Mouse (Mus musculus): ENCODE results near the gene Gm21776. TPM values are rescaled to one million over a fixed set of nuclear protein-coding genes. Genes with fewer than 3 reads are reported as not detected.
"Not testable (repeated sequence)": the region's sequence is repeated elsewhere in the genome, so short reads cannot be mapped to it uniquely, and the experiment has no call there.

Gene Gm21776
- polyA plus RNA-seq (2015; fragmentation: Nextera tagmentation; extraction: Ambion mirVana) = not detected in 2 replicates

- not testable (repeated sequence) for H3K27me3 ChIP-seq (ENCODE audit: control insufficient read depth, insufficient read depth, low read depth, low read length); H3K9me3 ChIP-seq (ENCODE audit: control insufficient read depth, low read length); ATAC-seq (ENCODE audit: low read depth); H3K9ac ChIP-seq (ENCODE audit: low read length); H3K4me2 ChIP-seq (ENCODE audit: low read depth, low read length); H3K4me1 ChIP-seq (replicated peaks; ENCODE audit: control insufficient read depth, insufficient read depth, low read length); H3K27ac ChIP-seq (ENCODE audit: low read length); H3K36me3 ChIP-seq (ENCODE audit: control insufficient read depth, insufficient read depth, low read length); H3K4me3 ChIP-seq (ENCODE audit: low read length)
- no CpG with 5 or more reads among the region's 3 CpGs for WGBS
These were observed at the start of gene Gm21776 for GRCm38 (mm10) chrY:76378362-76378761. Gene Gm21776, plus strand, starts transcription at chrY:76378662.
